Mouse (Mus musculus) layer of hippocampus, adult 2 months (tissue): Measurements from ENCODE around the gene Jam2. TPM values are rescaled to one million over a fixed set of nuclear protein-coding genes. Genes with fewer than 3 reads are reported as not detected.

Experiments
- DNase-seq, 2 experiments: peaks; one replicate each; pipeline ENCODE4 v3.0.0; 2022; ENCODE audit warnings: low spot score in 2 of 2
- H3K27ac ChIP-seq: fragments of 200-600 bp; 2 replicates; pipeline ENCODE4 v1.8.1; 2022
- H3K4me3 ChIP-seq: fragments of 200-600 bp; 2 replicates; pipeline ENCODE4 v1.8.1; 2022; ENCODE audit warnings: mild to moderate bottlenecking
- CTCF ChIP-seq: fragments of 200-600 bp; conservative IDR thresholded peaks from 2 replicates; pipeline ENCODE4 v1.8.1; 2022; ENCODE audit warnings: antibody characterized with exemption, mild to moderate bottlenecking, moderate library complexity
- long read RNA-seq, 2 experiments: library from polyadenylated mRNA; stranded (forward); transcript quantifications; one replicate each; pipeline ENCODE4 v2.0.0; 2021; ENCODE audit warnings: borderline mapping rate in 2 of 2
- total RNA-seq, 2 experiments: library from RNA; stranded (reverse); gene quantifications; 2 replicates each; pipeline ENCODE4 v1.2.3; 2021

Gene Jam2
- total RNA-seq: 10 to 100 TPM; 18.9 to 22.6 TPM
- long read RNA-seq, experiment 1, partial matches to known transcripts: 1 of 2 reads
- long read RNA-seq, experiment 1, other reads (novel, unspliced or antisense): 0 of 2 reads
- long read RNA-seq, experiment 2, partial matches to known transcripts: 0 of 2 reads
- long read RNA-seq, experiment 2, other reads (novel, unspliced or antisense): 2 of 2 reads

- Histone ChIP-seq H3K4me3 (peak within 1 kb of the TSS; percentile 64), H3K27ac (peak within 1 kb of the TSS; percentile 90)
- DNase-seq: peak; percentile 31 to 35
- TF ChIP-seq CTCF: peak; percentile 21
Measured at GRCm38 (mm10) chr16:84774003-84774703, at the start of gene Jam2. Gene Jam2 (plus strand): TSS chr16:84774123.

GRCm38 (mm10) chr16:84734806-84735165 is 39.1 kb upstream of the Jam2 start:
- Histone ChIP-seq H3K27ac (peak overlapping the region; percentile 87), H3K4me3 (peak overlapping the region; percentile 86)
- no peak for TF ChIP-seq CTCF
- no peak for DNase-seq

GRCm38 (mm10) chr16:84735166-84736105 is 38.5 kb upstream of the Jam2 start, which contains the start of gene Mrpl39:
Gene Mrpl39 (minus strand): TSS chr16:84735742.
- peak; percentile 83 for TF ChIP-seq CTCF
- peak within 1 kb of the TSS; percentile 86 for H3K4me3 ChIP-seq
- peak within 1 kb of the TSS; percentile 87 for H3K27ac ChIP-seq
- peak; percentile 94 to 99 for DNase-seq

- TF ChIP-seq CTCF: peak; percentile 39
- Histone ChIP-seq H3K27ac (no peak overlapping the region), H3K4me3 (no peak overlapping the region)
- no peak for DNase-seq
Measured at GRCm38 (mm10) chr16:84737358-84737757, 36.6 kb upstream of the Jam2 start.

GRCm38 (mm10) chr16:84744703-84745490 is 29.0 kb upstream of the Jam2 start:
- DNase-seq: no peak
- TF ChIP-seq CTCF: no peak
- Histone ChIP-seq H3K27ac (peak overlapping the region; percentile 59; the same call in 1 of the 2 replicates), H3K4me3 (no peak overlapping the region; the same call in 1 of the 2 replicates)

- no peak for TF ChIP-seq CTCF
Measured at GRCm38 (mm10) chr16:84745721-84746306, 28.1 kb upstream of the Jam2 start.

GRCm38 (mm10) chr16:84767956-84768355 is 6.0 kb upstream of the Jam2 start:
- no peak for TF ChIP-seq CTCF
- Histone ChIP-seq H3K4me3 (no peak overlapping the region), H3K27ac (no peak overlapping the region)
- no peak for DNase-seq

More at GRCm38 (mm10) chr16:84745721-84746306, 28.1 kb upstream of the Jam2 start:
- Histone ChIP-seq H3K27ac (peak overlapping the region; percentile 59; the same call in 1 of the 2 replicates), H3K4me3 (no peak overlapping the region)
- no peak for DNase-seq

- no peak overlapping the region for H3K27ac ChIP-seq
- no peak for TF ChIP-seq CTCF
- no peak for DNase-seq
Measured at GRCm38 (mm10) chr16:84769182-84769581, 4.7 kb upstream of the Jam2 start.

GRCm38 (mm10) chr16:84769619-84770464 is 4.1 kb upstream of the Jam2 start:
- DNase-seq: no peak
- no peak overlapping the region for H3K27ac ChIP-seq
- TF ChIP-seq CTCF: no peak
- no peak overlapping the region for H3K4me3 ChIP-seq

More at GRCm38 (mm10) chr16:84769182-84769581, 4.7 kb upstream of the Jam2 start:
- no peak overlapping the region for H3K4me3 ChIP-seq

- no peak overlapping the region for H3K4me3 ChIP-seq
- TF ChIP-seq CTCF: no peak
- no peak overlapping the region for H3K27ac ChIP-seq
- DNase-seq: no peak
Measured at GRCm38 (mm10) chr16:84770891-84771290, 3.0 kb upstream of the Jam2 start.

GRCm38 (mm10) chr16:84771461-84771860 is 2.5 kb upstream of the Jam2 start:
- Histone ChIP-seq H3K4me3 (no peak overlapping the region), H3K27ac (no peak overlapping the region)
- no peak for TF ChIP-seq CTCF
- no peak for DNase-seq
